ENCODE assay signal across 9 mouse cellular contexts in the genomic region with DNA sequence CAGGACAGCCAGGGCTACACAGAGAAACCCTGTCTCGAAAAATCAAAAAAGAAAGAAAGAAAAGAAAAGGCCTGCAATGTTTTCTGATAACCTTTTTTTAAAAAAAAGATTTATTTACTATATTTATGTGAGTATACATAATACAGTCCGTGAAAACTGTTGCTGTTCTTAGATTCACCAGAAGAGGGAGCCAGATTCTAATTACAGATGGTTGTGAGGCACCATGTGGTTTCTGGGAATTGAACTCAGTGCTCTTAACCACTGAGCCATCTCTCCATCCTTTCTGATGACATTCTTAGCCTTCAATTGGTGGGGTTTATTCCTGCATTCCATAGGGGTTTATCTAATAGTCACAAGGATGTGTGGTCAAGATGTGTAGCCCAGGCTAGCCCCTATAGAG. TPM values are rescaled to one million over a fixed set of nuclear protein-coding genes. Genes with fewer than 3 reads are reported as not detected.
DNase-seq lines count a peak whose midpoint lies in the region; ATAC-seq and TF ChIP-seq lines count a peak whose summit lies in the region.
"Had no signal": no experiment of that assay in that cellular context is flagged by ENCODE, and none has a peak within 500 bp of the region (broad histone marks: within the 10 kb centered on the region; RNA-seq: fewer than 3 reads in every experiment).

No protein-coding gene starts in this region.

- H3ac ChIP-seq in myocyte (ENCODE audit: control insufficient read depth, insufficient read length), result no peak overlapping the region

- no peak overlapping the region for H3K4me2 ChIP-seq in intestine, postnatal 0 days (replicated peaks; ENCODE audit: low read depth)
- H3K4me2 ChIP-seq in intestine, embryonic 15.5 days (replicated peaks), result no peak overlapping the region
- H3K4me2 ChIP-seq in myocyte (ENCODE audit: low read depth), result no peak overlapping the region

- TF ChIP-seq CTCF in intestine, postnatal 0 days (IDR thresholded peaks at IDR 0.05; ENCODE audit: low read depth), result peak; percentile 84

- no peak overlapping the region for H3K4me3 ChIP-seq in intestine, postnatal 0 days (ENCODE audit: low read depth, low read length)
- H3K4me3 ChIP-seq in intestine, embryonic 15.5 days (replicated peaks), result no peak overlapping the region
- no peak overlapping the region for H3K4me3 ChIP-seq in myocyte

- DNase-seq in thymus, postnatal 14 days, result peak; percentile 74
- DNase-seq in thymus, postnatal 36 days, result no peak
- DNase-seq in c-Kit-positive CD71-positive TER-119-positive erythroid progenitor cells, embryonic 14.5 days (ENCODE audit: low spot score), result peak; percentile 77
- DNase-seq in yolk sac, embryonic 10.5 days (ENCODE audit: low spot score), result no peak
- no peak for DNase-seq in adrenal gland, adult 8-10 months

- no peaks in the 10 kb centered on the region for H3K36me3 ChIP-seq in intestine, postnatal 0 days (ENCODE audit: control insufficient read depth, insufficient read depth)
- no peaks in the 10 kb centered on the region for H3K36me3 ChIP-seq in intestine, embryonic 15.5 days
- H3K36me3 ChIP-seq in myocyte (ENCODE audit: control insufficient read depth, insufficient read depth), result no peaks in the 10 kb centered on the region

- H3K4me1 ChIP-seq in intestine, postnatal 0 days (replicated peaks; ENCODE audit: control insufficient read depth, insufficient read depth, low read length), result no peaks in the 10 kb centered on the region
- H3K4me1 ChIP-seq in intestine, embryonic 15.5 days (replicated peaks), result peaks cover 3% of the 10 kb centered on the region

- H3K9me3 ChIP-seq in intestine, postnatal 0 days (ENCODE audit: control insufficient read depth), result no peaks in the 10 kb centered on the region
- H3K9me3 ChIP-seq in intestine, embryonic 15.5 days, result no peaks in the 10 kb centered on the region

- 0 out of 2 replicates have a peak, but pooled peaks have one; percentile 37 for ATAC-seq in intestine, postnatal 0 days
- no peak for ATAC-seq in intestine, embryonic 15.5 days

- no peaks in the 10 kb centered on the region for H3K79me2 ChIP-seq in myocyte (ENCODE audit: control insufficient read depth, insufficient read depth)

- 4% methylated on average over 2 of the region's 2 CpGs for WGBS in intestine, postnatal 0 days
- 10% methylated on average over 2 of the region's 2 CpGs for WGBS in intestine, embryonic 15.5 days

- no peak overlapping the region for H3K9ac ChIP-seq in intestine, postnatal 0 days (ENCODE audit: low read depth, low read length)
- H3K9ac ChIP-seq in intestine, embryonic 15.5 days, result no peak overlapping the region

- H3K27me3 ChIP-seq in intestine, postnatal 0 days (replicated peaks; ENCODE audit: control insufficient read depth, insufficient read depth, low read length), result no peaks in the 10 kb centered on the region
- H3K27me3 ChIP-seq in intestine, embryonic 15.5 days (replicated peaks), result no peaks in the 10 kb centered on the region
- no peaks in the 10 kb centered on the region for H3K27me3 ChIP-seq in myocyte (ENCODE audit: control insufficient read depth, insufficient read depth, insufficient read length)

- no peak overlapping the region for H3K27ac ChIP-seq in intestine, postnatal 0 days (ENCODE audit: low read depth, low read length)
- H3K27ac ChIP-seq in intestine, embryonic 15.5 days, result no peak overlapping the region

- TF ChIP-seq POLR2A in myocyte (IDR thresholded peaks at IDR 0.05; ENCODE audit: insufficient read length, low read depth), result no peak

TF ChIP-seq in myocyte, 11 proteins besides CTCF, POLR2A, EP300 and RAD21:
- TF ChIP-seq CEBPB (IDR thresholded peaks at IDR 0.05; ENCODE audit: insufficient read depth, poor library complexity, severe bottlenecking) (no peak), USF1 (IDR thresholded peaks at IDR 0.05; ENCODE audit: low read depth) (peak; percentile 44)
TF ChIP-seq in myocyte: peak in this region for 1.

RNA-seq across cellular contexts. Expression of a gene that starts 5.6 kb away (rescaled TPM):
- 98.2 and 103 TPM in 2 replicates for polyA plus RNA-seq in intestine, postnatal 0 days (2015; fragmentation: Nextera tagmentation; extraction: Ambion mirVana)
- polyA plus RNA-seq in intestine, embryonic 15.5 days (2015; fragmentation: Nextera tagmentation; extraction: Ambion mirVana), result 123 and 126 TPM in 2 replicates
- polyA plus RNA-seq in myocyte (2012; fragmentation: generic; extraction: Trizol), result 82.6 TPM
- 100 to 1,000 TPM; 131 to 177 (median 143) TPM for total RNA-seq in adrenal gland, adult 8-10 months (2022)

RNA-seq across cellular contexts. Expression of a gene that starts 10.9 kb away (rescaled TPM):
- polyA plus RNA-seq in intestine, postnatal 0 days (2015; fragmentation: Nextera tagmentation; extraction: Ambion mirVana), result 538 and 555 TPM in 2 replicates
- 530 and 606 TPM in 2 replicates for polyA plus RNA-seq in intestine, embryonic 15.5 days (2015; fragmentation: Nextera tagmentation; extraction: Ambion mirVana)
- polyA plus RNA-seq in myocyte (2012; fragmentation: generic; extraction: Trizol), result 1,321 TPM
- total RNA-seq in adrenal gland, adult 8-10 months (2022), result 100 to 1,000 TPM; 753 to 943 (median 843) TPM

RNA-seq across cellular contexts. Expression of a gene that starts 17.4 kb away (rescaled TPM):
- polyA plus RNA-seq in intestine, postnatal 0 days (2015; fragmentation: Nextera tagmentation; extraction: Ambion mirVana), result not detected in 2 replicates
- 0.24 TPM in 1 of 2 replicates, not detected in the other for polyA plus RNA-seq in intestine, embryonic 15.5 days (2015; fragmentation: Nextera tagmentation; extraction: Ambion mirVana)
- polyA plus RNA-seq in myocyte (2012; fragmentation: generic; extraction: Trizol), result 0.07 TPM
- total RNA-seq in adrenal gland, adult 8-10 months (2022), result under 1 TPM in 3 of 4 experiments, not detected in 1; 0.49 to 0.67 (median 0.62) TPM
- polyA plus RNA-seq: embryonic facial prominence, embryonic 14.5 days had no signal

RNA-seq across cellular contexts. Expression of a gene that starts 26.8 kb away (rescaled TPM):
- 8.5 and 9.8 TPM in 2 replicates for polyA plus RNA-seq in intestine, postnatal 0 days (2015; fragmentation: Nextera tagmentation; extraction: Ambion mirVana)
- 13.3 and 13.4 TPM in 2 replicates for polyA plus RNA-seq in intestine, embryonic 15.5 days (2015; fragmentation: Nextera tagmentation; extraction: Ambion mirVana)
- 8.9 TPM for polyA plus RNA-seq in myocyte (2012; fragmentation: generic; extraction: Trizol)
- total RNA-seq in adrenal gland, adult 8-10 months (2022), result 10 to 100 TPM; 22.2 to 26.6 (median 23.1) TPM

RNA-seq across cellular contexts. Expression of a gene that starts 47.4 kb away (rescaled TPM):
- 1.8 and 2.0 TPM in 2 replicates for polyA plus RNA-seq in intestine, postnatal 0 days (2015; fragmentation: Nextera tagmentation; extraction: Ambion mirVana)
- polyA plus RNA-seq in intestine, embryonic 15.5 days (2015; fragmentation: Nextera tagmentation; extraction: Ambion mirVana), result 5.2 and 5.3 TPM in 2 replicates
- 1.9 TPM for polyA plus RNA-seq in myocyte (2012; fragmentation: generic; extraction: Trizol)
- total RNA-seq in adrenal gland, adult 8-10 months (2022), result 1 to 10 TPM; 3.7 to 7.2 (median 6.2) TPM

Comparison
In these comparisons a context has a peak if more than half of its experiments do, and no peak if none do; other contexts are left out.
1. DNase-seq: peak in thymus, postnatal 14 days (single experiment) and c-Kit-positive CD71-positive TER-119-positive erythroid progenitor cells, embryonic 14.5 days (single experiment); none in thymus, postnatal 36 days (0 of 2), yolk sac, embryonic 10.5 days (single experiment) and adrenal gland, adult 8-10 months (single experiment).